Mouse (Mus musculus) cerebellum, adult 8-10 months (tissue): ENCODE results near the gene Hdac11.
"Not testable (repeated sequence)": the region's sequence is repeated elsewhere in the genome, so short reads cannot be mapped to it uniquely, and the experiment has no call there.

ENCODE experiments used
- DNase-seq: peaks from one replicate; pipeline ENCODE4 v3.0.0; 2022

The Hdac11 gene

GRCm38 (mm10) chr6:91156554-91157236 lies at the start of gene Hdac11:
Gene Hdac11, plus strand, starts transcription at chr6:91156665.
- DNase-seq = peak; percentile 87

- no peak for DNase-seq
These were observed 48.1 kb upstream of the Hdac11 start for GRCm38 (mm10) chr6:91108301-91108916.

GRCm38 (mm10) chr6:91108917-91109450 lies 47.5 kb upstream of the Hdac11 start:
- no peak for DNase-seq

GRCm38 (mm10) chr6:91109489-91109888 lies 47.0 kb upstream of the Hdac11 start:
- DNase-seq = no peak

- DNase-seq = no peak
These were observed 46.0 kb upstream of the Hdac11 start for GRCm38 (mm10) chr6:91110323-91111020.

- no peak for DNase-seq
These were observed 45.1 kb upstream of the Hdac11 start for GRCm38 (mm10) chr6:91111141-91111953.

- no peak for DNase-seq
These were observed 44.6 kb upstream of the Hdac11 start for GRCm38 (mm10) chr6:91111954-91112252.

- DNase-seq = no peak
These were observed 41.7 kb upstream of the Hdac11 start for GRCm38 (mm10) chr6:91114716-91115115.

GRCm38 (mm10) chr6:91115158-91115557 lies 41.3 kb upstream of the Hdac11 start:
- DNase-seq = no peak

GRCm38 (mm10) chr6:91115863-91116243 lies 40.6 kb upstream of the Hdac11 start:
- no peak for DNase-seq

GRCm38 (mm10) chr6:91116244-91117145 lies 40.0 kb upstream of the Hdac11 start, which contains the start of gene Nup210:
Gene Nup210, minus strand, starts transcription at chr6:91116829.
- peak; percentile 97 for DNase-seq

- peak; percentile 56 for DNase-seq
These were observed 39.3 kb upstream of the Hdac11 start for GRCm38 (mm10) chr6:91117149-91117548.

GRCm38 (mm10) chr6:91118526-91118925 lies 37.9 kb upstream of the Hdac11 start:
- no peak for DNase-seq

- DNase-seq = no peak
These were observed 36.3 kb upstream of the Hdac11 start for GRCm38 (mm10) chr6:91120206-91120605.

- not testable (repeated sequence) for DNase-seq
These were observed 35.4 kb upstream of the Hdac11 start for GRCm38 (mm10) chr6:91121089-91121488.

- DNase-seq = no peak
These were observed 33.0 kb upstream of the Hdac11 start for GRCm38 (mm10) chr6:91123453-91123852.

- DNase-seq = no peak
These were observed 31.9 kb upstream of the Hdac11 start for GRCm38 (mm10) chr6:91124286-91125227.

- DNase-seq = no peak
These were observed 31.3 kb upstream of the Hdac11 start for GRCm38 (mm10) chr6:91125228-91125585.

- no peak for DNase-seq
These were observed 27.5 kb upstream of the Hdac11 start for GRCm38 (mm10) chr6:91128996-91129395.

- DNase-seq = no peak
These were observed 25.6 kb upstream of the Hdac11 start for GRCm38 (mm10) chr6:91130856-91131255.
